Mouse (Mus musculus) neural tube, embryonic 14.5 days (tissue): ENCODE measurements around the gene Ranbp6. TPM values are rescaled to one million over a fixed set of nuclear protein-coding genes. Genes with fewer than 3 reads are reported as not detected.

ENCODE experiments used
- ATAC-seq: fragments of 200-750 bp; cut with Nextera tagmentation; 2 replicates; pipeline ENCODE4 v1.8.0; 2017; ENCODE audit warnings: low read depth, mild to moderate bottlenecking, moderate TSS enrichment, moderate library complexity
- H3K27ac ChIP-seq: fragments of 300-500 bp; sonication (generic); 2 replicates; pipeline ENCODE4 v1.5.1; 2014; ENCODE audit warnings: low read depth, mild to moderate bottlenecking, control low read depth, low read length, moderate library complexity, mixed read lengths
- H3K27me3 ChIP-seq: fragments of 300-500 bp; sonication (generic); 2 replicates; pipeline ENCODE4 v1.6.1; 2014; ENCODE audit warnings: low read length; ENCODE audit not compliant: control insufficient read depth, insufficient read depth
- H3K36me3 ChIP-seq: fragments of 300-500 bp; sonication (generic); 2 replicates; pipeline ENCODE4 v1.6.1; 2014; ENCODE audit warnings: low read length, mixed read lengths; ENCODE audit not compliant: control insufficient read depth, insufficient read depth
- H3K4me1 ChIP-seq: fragments of 300-500 bp; sonication (generic); 2 replicates; pipeline ENCODE4 v1.6.1; 2014; ENCODE audit warnings: low read length; ENCODE audit not compliant: control insufficient read depth, insufficient read depth
- H3K4me2 ChIP-seq: fragments of 300-500 bp; sonication (generic); 2 replicates; pipeline ENCODE4 v1.6.1; 2014; ENCODE audit warnings: mild to moderate bottlenecking, low read depth, low read length, control low read depth
- H3K4me3 ChIP-seq: fragments of 300-500 bp; sonication (generic); 2 replicates; pipeline ENCODE4 v1.5.1; 2014; ENCODE audit warnings: low read depth, low read length, control low read depth, mixed read lengths
- H3K9ac ChIP-seq: fragments of 300-500 bp; sonication (generic); replicated peaks from 2 replicates; pipeline ENCODE4 v1.6.1; 2014; ENCODE audit warnings: low read depth, mild to moderate bottlenecking, control low read depth, low read length, mixed read lengths
- H3K9me3 ChIP-seq: fragments of 300-500 bp; sonication (generic); 2 replicates; pipeline ENCODE4 v1.6.1; 2016; ENCODE audit warnings: low read length; ENCODE audit not compliant: control insufficient read depth
- WGBS: fragments of 180-500 bp; shearing (Covaris S2); extraction: QIAGEN DNeasy Blood & Tissue Kit; methylation state at CpG from one replicate; pipeline ENCODE4 v1.1.7; 2014; 5-methylcytosine and 5-hydroxymethylcytosine counted together
- polyA plus RNA-seq: library from polyadenylated mRNA; unstranded; fragments of >200 nt; fragmentation: Nextera tagmentation; extraction: Ambion mirVana; gene quantifications from 2 replicates; pipeline ENCODE4 v1.2.1, GENCODE M21; 2014

Ranbp6 gene
- polyA plus RNA-seq = 62.9 and 64.4 TPM in 2 replicates

- H3K9ac ChIP-seq = peak within 1 kb of the TSS; percentile 66
- peak within 1 kb of the TSS; percentile 83 for H3K27ac ChIP-seq
- H3K36me3 ChIP-seq = peaks cover 17% of the 10 kb centered on the region
- no peaks in the 10 kb centered on the region for H3K9me3 ChIP-seq
- ATAC-seq = peak; percentile 98
- 1% methylated on average over 47 of the region's 47 CpGs for WGBS
- H3K4me2 ChIP-seq = peak within 1 kb of the TSS; percentile 57
- peak within 1 kb of the TSS; percentile 77 for H3K4me3 ChIP-seq
- peaks cover 24% of the 10 kb centered on the region for H3K4me1 ChIP-seq
- no peaks in the 10 kb centered on the region for H3K27me3 ChIP-seq
These were observed at the start of gene Ranbp6 for GRCm38 (mm10) chr19:29812581-29813460. Gene Ranbp6, minus strand, starts transcription at chr19:29812974.

- H3K4me1 ChIP-seq = no peaks in the 10 kb centered on the region
- 94% methylated on average over 4 of the region's 4 CpGs for WGBS
These were observed 48.0 kb upstream of the Ranbp6 start for GRCm38 (mm10) chr19:29860816-29861215.

DNA sequence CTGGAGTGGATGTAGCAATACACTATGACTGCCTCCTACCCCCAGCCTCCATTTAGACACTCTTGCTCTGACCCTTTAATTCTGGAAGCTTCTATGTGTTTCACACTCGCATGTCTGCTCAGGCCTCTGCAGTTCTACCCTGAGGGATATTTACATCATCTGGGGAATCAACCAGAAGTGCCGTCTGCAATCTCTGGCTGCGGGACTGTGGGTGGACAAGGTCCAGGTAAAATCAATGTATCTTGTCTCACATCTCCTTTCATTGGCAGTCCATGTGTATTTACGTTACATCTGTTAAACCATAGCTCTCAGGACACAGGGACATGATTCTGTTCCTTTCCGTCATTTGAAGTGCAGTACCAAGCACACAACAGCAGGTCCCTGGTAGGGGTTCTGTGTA is 44.5 kb upstream of the Ranbp6 start:
- Histone ChIP-seq H3K4me1 (no peaks in the 10 kb centered on the region), H3K4me3 (no peak overlapping the region), H3K27me3 (no peaks in the 10 kb centered on the region), H3K36me3 (no peaks in the 10 kb centered on the region), H3K27ac (no peak overlapping the region), H3K9ac (no peak overlapping the region), H3K4me2 (no peak overlapping the region), H3K9me3 (no peaks in the 10 kb centered on the region)
- 91% methylated on average over 5 of the region's 5 CpGs for WGBS
- ATAC-seq = no peak

More at GRCm38 (mm10) chr19:29860816-29861215, 48.0 kb upstream of the Ranbp6 start:
- no peak overlapping the region for H3K4me2 ChIP-seq
- H3K9me3 ChIP-seq = no peaks in the 10 kb centered on the region
- no peak overlapping the region for H3K4me3 ChIP-seq
- H3K36me3 ChIP-seq = no peaks in the 10 kb centered on the region
- no peak overlapping the region for H3K27ac ChIP-seq
- no peaks in the 10 kb centered on the region for H3K27me3 ChIP-seq
- ATAC-seq = no peak
- H3K9ac ChIP-seq = no peak overlapping the region

GRCm38 (mm10) chr19:29853711-29854110 is 40.9 kb upstream of the Ranbp6 start:
- no peak overlapping the region for H3K9ac ChIP-seq
- H3K4me2 ChIP-seq = no peak overlapping the region
- no peaks in the 10 kb centered on the region for H3K4me1 ChIP-seq
- H3K4me3 ChIP-seq = no peak overlapping the region
- no peaks in the 10 kb centered on the region for H3K36me3 ChIP-seq
- H3K27ac ChIP-seq = no peak overlapping the region
- 93% methylated on average over 5 of the region's 5 CpGs for WGBS
- no peaks in the 10 kb centered on the region for H3K9me3 ChIP-seq
- H3K27me3 ChIP-seq = no peaks in the 10 kb centered on the region
- no peak for ATAC-seq

DNA sequence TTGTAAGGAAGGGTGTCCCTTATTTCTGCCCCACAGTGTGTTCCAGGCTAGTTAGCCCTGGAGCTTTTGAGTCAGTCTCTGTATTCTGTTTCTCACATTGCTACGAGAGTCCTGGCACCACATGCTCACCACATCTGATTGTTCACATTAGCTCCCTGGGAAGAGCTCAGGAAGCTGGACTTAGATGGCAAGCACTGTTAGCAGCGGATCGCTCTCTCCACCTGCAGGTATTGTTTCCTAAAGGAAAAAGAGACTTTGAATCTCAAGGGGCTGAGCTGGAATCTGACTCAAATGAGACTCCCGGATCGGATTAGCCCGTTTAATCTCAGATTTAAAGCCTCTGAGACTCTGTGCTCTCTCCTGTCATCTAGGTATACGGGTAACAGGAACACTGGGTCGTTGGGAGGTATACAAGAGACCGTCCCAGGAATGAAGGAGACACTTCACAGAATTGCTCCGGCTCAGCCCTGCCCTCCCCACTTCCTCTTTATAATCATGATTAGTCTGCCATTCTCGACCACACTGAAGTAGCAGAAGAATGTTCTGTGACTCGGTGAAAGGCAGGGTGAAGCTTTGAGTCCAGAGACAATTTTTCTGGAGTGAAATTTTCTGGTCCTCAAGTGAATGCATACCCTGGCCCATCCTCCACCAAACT is 38.4 kb upstream of the Ranbp6 start:
- Histone ChIP-seq H3K9me3 (no peaks in the 10 kb centered on the region), H3K36me3 (no peaks in the 10 kb centered on the region), H3K9ac (no peak overlapping the region), H3K4me1 (no peaks in the 10 kb centered on the region), H3K4me3 (no peak overlapping the region), H3K27ac (no peak overlapping the region), H3K27me3 (no peaks in the 10 kb centered on the region), H3K4me2 (no peak overlapping the region)
- no peak for ATAC-seq
- 65% methylated on average over 12 of the region's 12 CpGs for WGBS

- H3K36me3 ChIP-seq = no peaks in the 10 kb centered on the region
- H3K9me3 ChIP-seq = no peaks in the 10 kb centered on the region
- H3K4me2 ChIP-seq = no peak overlapping the region
- peaks cover 2% of the 10 kb centered on the region; the same call in 1 of the 2 replicates for H3K4me1 ChIP-seq
- H3K27ac ChIP-seq = no peak overlapping the region
- 81% methylated on average over 11 of the region's 11 CpGs for WGBS
- H3K4me3 ChIP-seq = no peak overlapping the region
- H3K27me3 ChIP-seq = no peaks in the 10 kb centered on the region
- no peak overlapping the region for H3K9ac ChIP-seq
- ATAC-seq = no peak
These were observed 37.3 kb upstream of the Ranbp6 start for GRCm38 (mm10) chr19:29849924-29850551.

DNA sequence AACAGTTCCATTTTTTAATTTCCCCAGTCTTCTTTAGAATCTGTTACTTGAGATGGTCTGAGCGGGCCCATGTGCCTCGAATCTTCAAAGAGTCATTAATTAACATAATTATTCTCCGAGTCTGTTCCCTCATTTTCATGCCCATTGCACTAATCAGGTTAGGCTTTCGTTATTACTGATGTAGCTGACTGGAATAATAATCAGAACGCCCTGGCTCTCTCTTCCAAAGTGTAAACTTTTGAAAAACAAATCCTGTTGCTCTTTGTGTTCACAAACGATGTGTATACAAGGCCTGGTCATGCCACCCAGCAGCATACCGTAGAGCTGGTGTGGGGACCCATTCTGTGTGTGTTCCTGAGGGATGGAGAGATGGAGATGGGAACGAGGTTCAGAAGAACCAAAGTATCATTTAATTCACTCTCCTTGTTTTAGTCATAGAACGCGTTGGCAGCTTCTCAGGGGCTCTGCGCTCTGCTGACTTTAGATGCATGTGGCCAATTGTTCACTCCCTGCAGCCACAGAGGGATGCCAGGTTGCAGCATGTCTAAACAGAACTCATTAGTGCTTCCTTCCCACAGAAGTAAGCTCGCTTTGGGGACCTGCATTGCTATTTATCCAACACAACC is 31.4 kb upstream of the Ranbp6 start:
- WGBS = 32% methylated on average over 12 of the region's 12 CpGs
- Histone ChIP-seq H3K9ac (no peak overlapping the region), H3K27ac (no peak overlapping the region; the same call in 1 of the 2 replicates), H3K9me3 (no peaks in the 10 kb centered on the region), H3K4me2 (no peak overlapping the region), H3K4me1 (peaks cover 13% of the 10 kb centered on the region), H3K27me3 (no peaks in the 10 kb centered on the region), H3K36me3 (no peaks in the 10 kb centered on the region), H3K4me3 (no peak overlapping the region)
- ATAC-seq = peak; percentile 71; the same call in 1 of the 2 replicates

- WGBS = 29% methylated on average over 5 of the region's 5 CpGs
- H3K36me3 ChIP-seq = no peaks in the 10 kb centered on the region
- ATAC-seq = 0 out of 2 replicates have a peak, but pooled peaks have one; percentile 14
- no peaks in the 10 kb centered on the region for H3K27me3 ChIP-seq
- H3K27ac ChIP-seq = no peak overlapping the region
- no peaks in the 10 kb centered on the region for H3K9me3 ChIP-seq
- no peak overlapping the region for H3K9ac ChIP-seq
- peaks cover 13% of the 10 kb centered on the region for H3K4me1 ChIP-seq
- H3K4me3 ChIP-seq = no peak overlapping the region
- no peak overlapping the region for H3K4me2 ChIP-seq
These were observed 30.9 kb upstream of the Ranbp6 start for GRCm38 (mm10) chr19:29843641-29844035.
